Mouse (Mus musculus): ENCODE measurements at regions not wholly inside any gene's neighbourhood (a gene's known extent, or its start where the extent isn't known, plus 50 kb on each side); places are given as distances from the start of the nearest gene placed in this dataset.

DNA sequence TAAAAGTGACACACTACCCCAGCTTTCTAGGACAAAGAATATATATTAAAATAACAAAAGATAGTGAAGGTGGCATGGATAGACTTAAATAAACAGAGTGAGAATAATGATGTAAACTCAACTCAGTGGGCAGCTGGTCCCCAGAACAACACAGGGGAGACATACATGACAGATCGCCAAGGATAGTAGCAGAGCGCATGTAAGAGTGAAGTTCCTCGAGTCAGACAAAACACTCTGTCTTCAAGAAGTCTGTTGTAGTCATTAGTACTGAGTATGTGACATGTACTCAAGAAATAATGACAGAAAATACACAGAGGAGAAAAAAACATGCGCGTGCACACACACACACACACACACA lies 74.8 kb upstream of the Stxbp5l start:
- ATAC-seq, result no peak
- 81% methylated on average over 5 of the region's 5 CpGs for WGBS
- H3K4me2 ChIP-seq (ENCODE audit: low read length), result no peak overlapping the region

GRCm38 (mm10) chr16:37458592-37459532 lies 74.1 kb upstream of the Stxbp5l start:
- no peaks in the 10 kb centered on the region for H3K36me3 ChIP-seq (ENCODE audit: control insufficient read depth, insufficient read depth, low read length)
- ATAC-seq, result no peak
- no peak overlapping the region for H3K27ac ChIP-seq (ENCODE audit: low read depth, low read length)

More for the DNA sequence above, 74.8 kb upstream of the Stxbp5l start:
- H3K27ac ChIP-seq (ENCODE audit: low read depth, low read length), result no peak overlapping the region
- no peaks in the 10 kb centered on the region for H3K36me3 ChIP-seq (ENCODE audit: control insufficient read depth, insufficient read depth, low read length)
- no peak overlapping the region for H3K4me3 ChIP-seq (ENCODE audit: low read length)
- no peaks in the 10 kb centered on the region for H3K4me1 ChIP-seq (ENCODE audit: control insufficient read depth, insufficient read depth, low read depth, low read length)
- H3K9ac ChIP-seq (ENCODE audit: low read depth, low read length), result no peak overlapping the region
- H3K27me3 ChIP-seq (replicated peaks; ENCODE audit: control insufficient read depth, insufficient read depth, low read length), result no peaks in the 10 kb centered on the region
- no peaks in the 10 kb centered on the region for H3K9me3 ChIP-seq (ENCODE audit: control insufficient read depth, low read length)

DNA sequence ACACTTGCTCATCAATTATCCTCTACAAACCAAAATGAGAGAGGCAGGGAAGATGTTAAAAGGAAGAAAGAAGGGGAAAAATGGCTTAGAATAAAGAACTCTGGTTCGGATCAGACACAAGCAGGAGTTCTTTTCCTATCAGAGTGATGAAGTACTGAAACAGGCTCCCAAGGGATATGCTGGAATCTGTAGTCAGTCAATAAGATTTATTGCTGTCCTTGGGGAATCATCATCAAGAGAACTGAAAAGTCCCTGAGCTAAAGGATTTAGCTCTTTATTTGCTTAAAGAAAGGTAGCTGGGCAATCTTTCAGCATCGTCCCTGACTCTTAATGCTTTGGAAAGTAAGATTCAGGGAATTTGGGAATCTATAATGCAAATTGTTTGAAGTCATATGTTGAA lies 71.2 kb upstream of the Stxbp5l start:
- Histone ChIP-seq H3K36me3 (ENCODE audit: control insufficient read depth, insufficient read depth, low read length) (no peaks in the 10 kb centered on the region), H3K9ac (ENCODE audit: low read depth, low read length) (no peak overlapping the region), H3K4me1 (ENCODE audit: control insufficient read depth, insufficient read depth, low read depth, low read length) (no peaks in the 10 kb centered on the region), H3K4me3 (ENCODE audit: low read length) (no peak overlapping the region), H3K27ac (ENCODE audit: low read depth, low read length) (no peak overlapping the region), H3K9me3 (ENCODE audit: control insufficient read depth, low read length) (no peaks in the 10 kb centered on the region), H3K4me2 (ENCODE audit: low read length) (no peak overlapping the region), H3K27me3 (replicated peaks; ENCODE audit: control insufficient read depth, insufficient read depth, low read length) (no peaks in the 10 kb centered on the region)
- ATAC-seq, result no peak
- 50% methylated on average over 2 of the region's 2 CpGs for WGBS

More at GRCm38 (mm10) chr16:37458592-37459532, 74.1 kb upstream of the Stxbp5l start:
- no peaks in the 10 kb centered on the region for H3K9me3 ChIP-seq (ENCODE audit: control insufficient read depth, low read length)
- H3K4me1 ChIP-seq (ENCODE audit: control insufficient read depth, insufficient read depth, low read depth, low read length), result no peaks in the 10 kb centered on the region
- no peak overlapping the region for H3K9ac ChIP-seq (ENCODE audit: low read depth, low read length)
- no peaks in the 10 kb centered on the region for H3K27me3 ChIP-seq (replicated peaks; ENCODE audit: control insufficient read depth, insufficient read depth, low read length)
- WGBS, result 72% methylated on average over 4 of the region's 4 CpGs
- no peak overlapping the region for H3K4me2 ChIP-seq (ENCODE audit: low read length)
- no peak overlapping the region for H3K4me3 ChIP-seq (ENCODE audit: low read length)

GRCm38 (mm10) chr16:37449846-37450245 lies 65.1 kb upstream of the Stxbp5l start:
- H3K4me2 ChIP-seq (ENCODE audit: low read length), result no peak overlapping the region
- no peak overlapping the region for H3K4me3 ChIP-seq (ENCODE audit: low read length)
- H3K27ac ChIP-seq (ENCODE audit: low read depth, low read length), result no peak overlapping the region
- no peaks in the 10 kb centered on the region for H3K27me3 ChIP-seq (replicated peaks; ENCODE audit: control insufficient read depth, insufficient read depth, low read length)
- H3K9me3 ChIP-seq (ENCODE audit: control insufficient read depth, low read length), result no peaks in the 10 kb centered on the region
- H3K4me1 ChIP-seq (ENCODE audit: control insufficient read depth, insufficient read depth, low read depth, low read length), result no peaks in the 10 kb centered on the region
- H3K36me3 ChIP-seq (ENCODE audit: control insufficient read depth, insufficient read depth, low read length), result no peaks in the 10 kb centered on the region
- 83% methylated on average over 5 of the region's 5 CpGs for WGBS
- ATAC-seq, result no peak
- no peak overlapping the region for H3K9ac ChIP-seq (ENCODE audit: low read depth, low read length)

DNA sequence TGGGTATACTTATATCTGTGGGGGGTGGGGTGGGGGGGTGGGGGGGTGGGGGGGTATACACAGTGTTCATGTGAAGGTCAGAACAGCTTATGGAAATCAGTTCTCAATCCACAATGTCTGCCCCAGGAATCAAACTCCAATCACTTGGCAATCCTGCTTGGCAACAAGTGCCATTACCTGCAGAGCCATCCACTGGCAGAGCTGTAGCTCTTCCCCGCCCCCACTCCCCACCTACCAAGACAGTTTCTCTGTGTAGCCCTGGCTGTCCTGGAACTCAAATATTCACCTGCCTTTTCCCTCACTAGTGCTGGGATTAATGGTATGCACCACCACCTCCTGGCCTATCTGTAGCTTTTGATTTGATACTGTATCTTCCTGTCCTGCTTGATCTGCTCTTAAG lies 61.0 kb upstream of the Stxbp5l start:
- 57% methylated on average over 1 of the region's 1 CpGs for WGBS
- no peak for ATAC-seq
- H3K9me3 ChIP-seq (ENCODE audit: control insufficient read depth, low read length), result no peaks in the 10 kb centered on the region
- H3K27ac ChIP-seq (ENCODE audit: low read depth, low read length), result no peak overlapping the region
- no peak overlapping the region for H3K4me2 ChIP-seq (ENCODE audit: low read length)
- H3K36me3 ChIP-seq (ENCODE audit: control insufficient read depth, insufficient read depth, low read length), result no peaks in the 10 kb centered on the region
- H3K27me3 ChIP-seq (replicated peaks; ENCODE audit: control insufficient read depth, insufficient read depth, low read length), result no peaks in the 10 kb centered on the region
- H3K4me3 ChIP-seq (ENCODE audit: low read length), result no peak overlapping the region
- H3K9ac ChIP-seq (ENCODE audit: low read depth, low read length), result no peak overlapping the region
- H3K4me1 ChIP-seq (ENCODE audit: control insufficient read depth, insufficient read depth, low read depth, low read length), result no peaks in the 10 kb centered on the region

GRCm38 (mm10) chr16:37442936-37443335 lies 58.2 kb upstream of the Stxbp5l start:
- Histone ChIP-seq H3K4me3 (ENCODE audit: low read length) (no peak overlapping the region), H3K4me2 (ENCODE audit: low read length) (no peak overlapping the region), H3K9ac (ENCODE audit: low read depth, low read length) (no peak overlapping the region), H3K4me1 (ENCODE audit: control insufficient read depth, insufficient read depth, low read depth, low read length) (no peaks in the 10 kb centered on the region), H3K27me3 (replicated peaks; ENCODE audit: control insufficient read depth, insufficient read depth, low read length) (no peaks in the 10 kb centered on the region), H3K9me3 (ENCODE audit: control insufficient read depth, low read length) (no peaks in the 10 kb centered on the region), H3K27ac (ENCODE audit: low read depth, low read length) (no peak overlapping the region; the same call in 1 of the 2 replicates), H3K36me3 (ENCODE audit: control insufficient read depth, insufficient read depth, low read length) (no peaks in the 10 kb centered on the region)
- 41% methylated on average over 6 of the region's 6 CpGs for WGBS
- peak; percentile 76 for ATAC-seq

DNA sequence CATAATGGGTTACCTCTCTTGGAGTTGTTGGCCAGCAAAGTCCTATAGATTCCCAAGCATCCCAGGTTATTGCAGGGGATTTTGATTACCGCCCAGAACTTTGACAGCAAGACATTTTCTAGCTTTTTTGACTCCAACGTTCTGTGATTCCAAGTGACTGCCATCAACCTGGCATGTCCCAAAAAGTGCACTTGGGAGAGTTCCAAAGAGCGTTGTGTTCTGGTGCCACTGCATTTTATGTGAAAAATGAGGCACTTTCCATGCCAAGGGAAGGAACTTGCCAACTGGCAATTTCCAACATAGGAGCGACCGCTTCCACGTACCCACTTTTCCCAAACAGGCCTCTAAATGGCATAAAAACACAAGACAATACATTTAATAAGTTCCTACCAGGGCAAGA lies 57.7 kb upstream of the Stxbp5l start:
- H3K4me2 ChIP-seq (ENCODE audit: low read length), result no peak overlapping the region
- H3K27ac ChIP-seq (ENCODE audit: low read depth, low read length), result no peak overlapping the region; the same call in 1 of the 2 replicates
- WGBS, result 74% methylated on average over 6 of the region's 6 CpGs
- no peaks in the 10 kb centered on the region for H3K27me3 ChIP-seq (replicated peaks; ENCODE audit: control insufficient read depth, insufficient read depth, low read length)
- peak; percentile 30; the same call in 1 of the 2 replicates for ATAC-seq
- H3K9ac ChIP-seq (ENCODE audit: low read depth, low read length), result no peak overlapping the region
- no peaks in the 10 kb centered on the region for H3K4me1 ChIP-seq (ENCODE audit: control insufficient read depth, insufficient read depth, low read depth, low read length)
- H3K9me3 ChIP-seq (ENCODE audit: control insufficient read depth, low read length), result no peaks in the 10 kb centered on the region
- H3K36me3 ChIP-seq (ENCODE audit: control insufficient read depth, insufficient read depth, low read length), result no peaks in the 10 kb centered on the region
- H3K4me3 ChIP-seq (ENCODE audit: low read length), result no peak overlapping the region

DNA sequence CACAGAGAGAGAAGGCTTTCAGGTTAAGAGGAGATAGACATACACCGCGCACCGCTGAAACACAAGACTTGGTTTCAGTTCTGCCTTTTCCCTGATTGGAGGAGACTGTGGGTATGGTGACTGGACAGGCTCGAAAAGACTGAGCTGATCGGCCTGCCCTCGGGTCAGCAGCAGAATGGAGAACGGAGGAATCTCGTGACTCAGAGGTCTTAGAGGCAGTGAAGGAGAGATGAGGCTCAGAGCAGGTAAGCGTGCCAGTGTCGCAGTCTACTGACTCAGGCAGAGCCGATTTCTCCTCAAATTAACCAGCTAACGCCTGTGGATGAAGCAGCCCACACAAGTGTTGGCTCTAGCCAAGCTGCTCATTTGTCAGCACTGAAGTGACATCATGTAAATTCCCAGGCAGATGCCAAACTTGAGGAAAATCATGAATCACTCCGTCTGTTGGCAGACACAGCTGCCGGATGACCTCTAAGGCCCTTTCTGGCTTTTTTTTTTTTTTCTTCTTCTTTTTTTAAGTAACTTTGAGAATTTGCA lies 55.9 kb upstream of the Stxbp5l start:
- no peak overlapping the region for H3K4me2 ChIP-seq (ENCODE audit: low read length)
- no peaks in the 10 kb centered on the region for H3K36me3 ChIP-seq (ENCODE audit: control insufficient read depth, insufficient read depth, low read length)
- no peak overlapping the region for H3K4me3 ChIP-seq (ENCODE audit: low read length)
- H3K27ac ChIP-seq (ENCODE audit: low read depth, low read length), result no peak overlapping the region
- H3K9ac ChIP-seq (ENCODE audit: low read depth, low read length), result no peak overlapping the region
- H3K4me1 ChIP-seq (ENCODE audit: control insufficient read depth, insufficient read depth, low read depth, low read length), result no peaks in the 10 kb centered on the region
- H3K9me3 ChIP-seq (ENCODE audit: control insufficient read depth, low read length), result no peaks in the 10 kb centered on the region
- peak; percentile 73 for ATAC-seq
- no peaks in the 10 kb centered on the region for H3K27me3 ChIP-seq (replicated peaks; ENCODE audit: control insufficient read depth, insufficient read depth, low read length)
- 74% methylated on average over 14 of the region's 14 CpGs for WGBS
